Mouse (Mus musculus) stomach, embryonic 14.5 days (tissue): ENCODE measurements around the gene Ralgds. TPM values are rescaled to one million over a fixed set of nuclear protein-coding genes. Genes with fewer than 3 reads are reported as not detected.
"Not testable (repeated sequence)": the region's sequence is repeated elsewhere in the genome, so short reads cannot be mapped to it uniquely, and the experiment has no call there.

Experiments
- ATAC-seq: fragments of 200-750 bp; cut with Nextera tagmentation; 2 replicates; pipeline ENCODE4 v1.8.0; 2017; ENCODE audit warnings: low read depth, moderate TSS enrichment; ENCODE audit not compliant: insufficient number of reproducible peaks, insufficient read depth, low FRiP score
- H3K27ac ChIP-seq: fragments of 300-500 bp; sonication (generic); 2 replicates; pipeline ENCODE4 v1.5.1; 2014; ENCODE audit warnings: mild to moderate bottlenecking, low read length, moderate library complexity, mixed read lengths
- H3K27me3 ChIP-seq: fragments of 300-500 bp; sonication (generic); 2 replicates; pipeline ENCODE4 v1.6.1; 2014; ENCODE audit warnings: low read length, control low read depth, mixed read lengths; ENCODE audit not compliant: control insufficient read depth, insufficient read depth
- H3K36me3 ChIP-seq: fragments of 300-500 bp; sonication (generic); 2 replicates; pipeline ENCODE4 v1.6.1; 2014; ENCODE audit warnings: mild to moderate bottlenecking, control low read depth, low read length, moderate library complexity, mixed read lengths; ENCODE audit not compliant: control insufficient read depth, insufficient read depth
- H3K4me1 ChIP-seq: fragments of 300-500 bp; sonication (generic); 2 replicates; pipeline ENCODE4 v1.6.1; 2014; ENCODE audit warnings: low read length, control low read depth, mixed read lengths; ENCODE audit not compliant: control insufficient read depth, insufficient read depth
- H3K4me2 ChIP-seq: fragments of 300-500 bp; sonication (generic); replicated peaks from 2 replicates; pipeline ENCODE4 v1.6.1; 2014; ENCODE audit warnings: low read depth, low read length, control low read depth
- H3K4me3 ChIP-seq: fragments of 300-500 bp; sonication (generic); 2 replicates; pipeline ENCODE4 v1.5.1; 2014; ENCODE audit warnings: low read depth, low read length, control low read depth
- H3K9ac ChIP-seq: fragments of 300-500 bp; sonication (generic); replicated peaks from 2 replicates; pipeline ENCODE4 v1.6.1; 2014; ENCODE audit warnings: low read depth, mild to moderate bottlenecking, control low read depth, low read length, moderate library complexity, mixed read lengths
- H3K9me3 ChIP-seq: fragments of 300-500 bp; sonication (generic); 2 replicates; pipeline ENCODE4 v1.6.1; 2016; ENCODE audit warnings: low read depth, low read length, control low read depth; ENCODE audit not compliant: control insufficient read depth
- WGBS: fragments of 180-500 bp; shearing (Covaris S2); extraction: QIAGEN DNeasy Blood & Tissue Kit; methylation state at CpG from one replicate; pipeline ENCODE4 v1.1.7; 2014; 5-methylcytosine and 5-hydroxymethylcytosine counted together
- polyA plus RNA-seq: library from polyadenylated mRNA; unstranded; fragments of >200 nt; fragmentation: Nextera tagmentation; extraction: Ambion mirVana; gene quantifications from 2 replicates; pipeline ENCODE4 v1.2.1, GENCODE M21; 2014

Gene Ralgds
- polyA plus RNA-seq, 1 experiment from 2014 or later: 38.6 TPM

GRCm38 (mm10) chr2:28496671-28497070 is 16.3 kb upstream of the Ralgds start, which contains the start of gene Gbgt1:
Gene Gbgt1 (plus strand): TSS chr2:28496891.
- 73% methylated on average over 5 of the region's 5 CpGs for WGBS
- Histone ChIP-seq H3K4me2 (peak within 1 kb of the TSS; percentile 11; the same call in 1 of the 2 replicates), H3K9me3 (no peaks in the 10 kb centered on the region; the same call in 1 of the 2 replicates), H3K27me3 (no peaks in the 10 kb centered on the region), H3K36me3 (no peaks in the 10 kb centered on the region), H3K4me1 (peaks cover 3% of the 10 kb centered on the region; the same call in 1 of the 2 replicates), H3K27ac (peak within 1 kb of the TSS; percentile 83), H3K4me3 (no peak within 1 kb of the TSS), H3K9ac (no peak within 1 kb of the TSS)
- no peak for ATAC-seq

- Histone ChIP-seq H3K4me1 (peaks cover 3% of the 10 kb centered on the region; the same call in 1 of the 2 replicates), H3K4me2 (no peak overlapping the region; the same call in 1 of the 2 replicates), H3K9me3 (no peaks in the 10 kb centered on the region; the same call in 1 of the 2 replicates), H3K4me3 (no peak overlapping the region), H3K27me3 (no peaks in the 10 kb centered on the region), H3K9ac (no peak overlapping the region), H3K27ac (no peak overlapping the region), H3K36me3 (no peaks in the 10 kb centered on the region)
- ATAC-seq: no peak
- 79% methylated on average over 5 of the region's 5 CpGs for WGBS
These were observed 15.4 kb upstream of the Ralgds start for GRCm38 (mm10) chr2:28497561-28497960.

- WGBS: 70% methylated on average over 4 of the region's 4 CpGs
- Histone ChIP-seq H3K4me3 (no peak overlapping the region), H3K9ac (no peak overlapping the region), H3K4me2 (no peak overlapping the region), H3K27ac (no peak overlapping the region), H3K9me3 (no peaks in the 10 kb centered on the region; the same call in 1 of the 2 replicates), H3K4me1 (peaks cover 3% of the 10 kb centered on the region; the same call in 1 of the 2 replicates), H3K36me3 (no peaks in the 10 kb centered on the region), H3K27me3 (no peaks in the 10 kb centered on the region)
- ATAC-seq: no peak
These were observed 14.5 kb upstream of the Ralgds start for GRCm38 (mm10) chr2:28498431-28498830.

GRCm38 (mm10) chr2:28502987-28503386 is 9.9 kb upstream of the Ralgds start:
- Histone ChIP-seq H3K27ac (no peak overlapping the region), H3K36me3 (no peaks in the 10 kb centered on the region), H3K9me3 (no peaks in the 10 kb centered on the region), H3K4me1 (no peaks in the 10 kb centered on the region), H3K4me3 (no peak overlapping the region), H3K27me3 (no peaks in the 10 kb centered on the region), H3K9ac (no peak overlapping the region), H3K4me2 (no peak overlapping the region)
- ATAC-seq: no peak
- WGBS: 83% methylated on average over 10 of the region's 10 CpGs

GRCm38 (mm10) chr2:28504676-28505075 is 8.2 kb upstream of the Ralgds start:
- Histone ChIP-seq H3K36me3 (no peaks in the 10 kb centered on the region), H3K9ac (no peak overlapping the region), H3K4me1 (no peaks in the 10 kb centered on the region), H3K27me3 (no peaks in the 10 kb centered on the region), H3K9me3 (no peaks in the 10 kb centered on the region), H3K4me3 (no peak overlapping the region), H3K4me2 (no peak overlapping the region), H3K27ac (no peak overlapping the region)
- no peak for ATAC-seq
- 88% methylated on average over 13 of the region's 13 CpGs for WGBS

- no peak for ATAC-seq
- Histone ChIP-seq H3K36me3 (no peaks in the 10 kb centered on the region), H3K4me3 (no peak within 1 kb of the TSS), H3K9me3 (no peaks in the 10 kb centered on the region), H3K27ac (no peak within 1 kb of the TSS), H3K4me2 (no peak within 1 kb of the TSS), H3K4me1 (no peaks in the 10 kb centered on the region), H3K9ac (no peak within 1 kb of the TSS), H3K27me3 (no peaks in the 10 kb centered on the region)
- 72% methylated on average over 3 of the region's 3 CpGs for WGBS
These were observed 7.1 kb upstream of the Ralgds start, which contains the start of gene Gm10134 for GRCm38 (mm10) chr2:28505795-28506194. Gene Gm10134 (plus strand): TSS chr2:28506095.

GRCm38 (mm10) chr2:28506291-28506690 is 6.6 kb upstream of the Ralgds start:
- Histone ChIP-seq H3K36me3 (no peaks in the 10 kb centered on the region), H3K27ac (no peak overlapping the region), H3K4me3 (no peak overlapping the region), H3K4me2 (no peak overlapping the region), H3K9ac (no peak overlapping the region), H3K9me3 (no peaks in the 10 kb centered on the region), H3K4me1 (no peaks in the 10 kb centered on the region), H3K27me3 (no peaks in the 10 kb centered on the region)
- ATAC-seq: no peak
- WGBS: 85% methylated on average over 6 of the region's 6 CpGs

GRCm38 (mm10) chr2:28511600-28511999 is 1.3 kb upstream of the Ralgds start:
- WGBS: 52% methylated on average over 5 of the region's 5 CpGs
- not testable (repeated sequence) for H3K9ac ChIP-seq, H3K27me3 ChIP-seq, ATAC-seq, H3K27ac ChIP-seq, H3K4me3 ChIP-seq, H3K4me2 ChIP-seq, H3K36me3 ChIP-seq, H3K9me3 ChIP-seq
- H3K4me1 ChIP-seq: peaks cover 11% of the 10 kb centered on the region
